Mouse (Mus musculus) bone marrow macrophage, adult 2 months (primary cell): ENCODE results near the gene Fam241a.

Experiments used
- CTCF ChIP-seq: IDR thresholded peaks from 2 replicates; pipeline ENCODE4 v1.5.1; 2012; ENCODE audit warnings: low read depth, mild to moderate bottlenecking, low read length, moderate library complexity
- POLR2A ChIP-seq: IDR thresholded peaks from 2 replicates; pipeline ENCODE4 v1.6.1; 2012; ENCODE audit warnings: mild to moderate bottlenecking, low read depth, low read length, borderline replicate concordance

GRCm38 (mm10) chr3:127909941-127910340, 13.8 kb upstream of the Fam241a start:
- TF ChIP-seq POLR2A (no peak), CTCF (no peak)
